Mouse (Mus musculus) liver, postnatal 0 days (tissue): Measurements from ENCODE around the gene Lpar2.
A peak's percentile ranks its signal among the peaks of the same experiment; 100 is the strongest.

Source experiments
- CTCF ChIP-seq: sonication (generic); IDR thresholded peaks from 2 replicates; pipeline ENCODE4 v1.5.1; 2016; ENCODE audit warnings: antibody characterized with exemption, low read depth
- EP300 ChIP-seq: IDR thresholded peaks from 2 replicates; pipeline ENCODE4 v1.6.1; 2016; ENCODE audit warnings: antibody characterized with exemption, low read depth, mild to moderate bottlenecking

- TF ChIP-seq CTCF (peak; percentile 78), EP300 (no peak)
These were observed 51.9 kb downstream of the Lpar2 start for GRCm38 (mm10) chr8:69874155-69874554.
